Mouse (Mus musculus): ENCODE measurements around the gene Spag4. TPM values are rescaled to one million over a fixed set of nuclear protein-coding genes. Genes with fewer than 3 reads are reported as not detected.

The Spag4 gene
- 1 to 10 TPM; 3.9 to 4.5 TPM for total RNA-seq (2021)

DNA sequence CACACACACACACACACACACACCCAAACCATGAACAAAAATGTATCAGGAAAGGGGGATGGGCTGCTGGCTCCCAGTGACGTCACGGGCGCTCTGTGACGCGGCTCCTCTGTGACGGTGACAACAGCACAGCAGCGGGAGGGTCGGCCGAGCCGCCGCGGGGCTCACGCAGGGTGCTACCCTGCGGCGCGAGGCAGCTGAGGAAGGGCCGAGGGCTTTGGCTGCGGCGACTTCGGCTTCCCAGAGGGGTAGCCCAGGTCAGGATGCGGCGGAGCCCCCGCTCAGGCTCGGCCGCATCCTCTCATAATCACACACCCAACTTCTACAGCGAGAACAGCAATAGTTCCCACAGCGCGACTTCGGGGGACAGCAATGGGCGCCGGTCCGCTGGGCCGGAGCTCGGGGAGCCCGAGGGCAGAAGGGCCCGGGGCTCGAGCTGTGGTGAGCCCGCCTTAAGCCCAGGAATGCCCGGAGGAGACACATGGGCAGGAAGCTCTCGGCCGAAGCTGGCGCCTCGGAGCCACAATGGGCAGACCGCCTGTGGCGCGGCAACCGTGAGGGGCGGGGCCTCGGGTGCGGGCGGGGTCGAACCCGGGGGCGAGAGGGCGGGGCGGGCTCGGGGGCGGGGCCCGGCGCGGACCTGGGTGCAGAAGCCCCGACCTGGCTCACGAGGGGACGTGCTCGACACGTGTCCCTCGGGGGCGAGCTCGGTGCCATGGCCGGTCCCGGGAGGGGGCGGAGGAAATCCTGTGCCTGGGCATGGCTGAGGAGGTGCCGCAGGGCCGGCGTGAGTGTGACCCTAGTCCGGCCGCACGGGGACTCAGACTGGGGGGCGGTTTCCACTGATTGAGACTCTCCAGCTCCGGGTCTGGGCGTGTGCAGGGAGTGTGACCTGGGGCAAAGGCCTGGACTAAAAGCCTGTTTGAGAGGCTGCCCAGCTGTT lies at the start of gene Spag4:
Gene Spag4 (plus strand): TSS at position 77 of the 943 bp plus-strand sequence.
- DNase-seq (ENCODE audit: low spot score in 2 of 2): peak; percentile 61 to 64
- intact Hi-C loops (cut with DNase I): no loop called here

DNA sequence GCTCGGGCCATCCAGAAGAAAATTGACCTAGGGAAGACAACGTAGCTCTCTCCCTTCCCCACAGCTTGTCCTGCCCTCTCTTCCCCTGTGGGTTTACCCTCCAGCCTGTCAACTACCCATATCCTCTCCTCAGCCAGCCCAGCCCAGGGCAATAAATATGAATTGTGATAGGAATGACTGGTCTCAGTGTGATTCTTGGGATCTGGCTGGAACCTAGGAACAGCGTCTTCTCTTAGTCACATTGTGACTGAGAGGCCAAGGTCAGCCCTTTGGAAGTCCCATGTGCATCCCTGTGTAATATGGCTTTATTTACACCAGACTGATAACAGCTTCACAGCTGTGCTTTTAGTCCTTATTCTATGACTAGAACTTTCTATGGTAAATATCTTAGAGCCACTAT lies 46.9 kb upstream of the Spag4 start:
- DNase-seq (ENCODE audit: low spot score in 2 of 2): no peak
- intact Hi-C loops (cut with DNase I): no loop called here

DNA sequence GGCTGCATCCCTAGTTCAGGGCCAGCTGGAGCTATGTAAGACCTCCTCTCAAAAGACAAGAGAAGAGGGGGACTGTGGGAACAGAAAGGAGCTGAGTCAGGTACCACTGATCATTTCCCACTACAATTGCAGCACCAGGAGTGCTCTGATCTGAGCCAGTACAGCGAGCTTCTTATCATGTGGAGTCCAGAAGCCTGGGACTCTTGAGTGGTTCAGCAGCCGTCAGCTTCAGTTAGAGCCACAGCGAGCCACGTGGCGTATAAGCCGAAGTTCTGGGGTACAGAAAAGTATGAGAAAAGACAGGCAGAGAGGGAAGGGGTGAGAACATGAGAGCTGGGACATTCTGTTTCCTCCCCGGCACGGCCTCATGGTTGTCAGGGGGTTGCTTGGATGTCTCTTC lies 43.8 kb upstream of the Spag4 start:
- no peak for DNase-seq (ENCODE audit: low spot score in 2 of 2)
- intact Hi-C loops (cut with DNase I): no loop called here

DNA sequence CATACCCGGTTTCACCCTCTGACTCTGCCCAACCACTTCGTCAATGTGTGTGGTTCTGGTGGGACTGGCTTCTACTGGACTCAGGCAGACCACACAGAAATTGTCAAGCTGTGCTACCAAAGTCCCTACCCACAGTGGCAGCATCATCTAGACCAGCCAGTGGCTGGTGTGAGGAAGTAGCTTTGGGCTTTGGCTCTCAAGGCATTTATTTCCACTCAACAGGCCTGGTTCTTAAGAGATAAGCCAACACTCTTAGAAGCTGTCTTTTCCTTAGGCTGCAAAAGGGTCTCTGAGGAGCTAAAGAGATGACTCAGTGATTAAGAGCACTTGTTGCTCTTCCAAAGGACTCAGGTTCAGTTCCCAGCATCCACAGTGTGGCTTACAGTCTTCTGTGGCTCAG lies 43.2 kb upstream of the Spag4 start:
- intact Hi-C loops (cut with DNase I): no loop called here

DNA sequence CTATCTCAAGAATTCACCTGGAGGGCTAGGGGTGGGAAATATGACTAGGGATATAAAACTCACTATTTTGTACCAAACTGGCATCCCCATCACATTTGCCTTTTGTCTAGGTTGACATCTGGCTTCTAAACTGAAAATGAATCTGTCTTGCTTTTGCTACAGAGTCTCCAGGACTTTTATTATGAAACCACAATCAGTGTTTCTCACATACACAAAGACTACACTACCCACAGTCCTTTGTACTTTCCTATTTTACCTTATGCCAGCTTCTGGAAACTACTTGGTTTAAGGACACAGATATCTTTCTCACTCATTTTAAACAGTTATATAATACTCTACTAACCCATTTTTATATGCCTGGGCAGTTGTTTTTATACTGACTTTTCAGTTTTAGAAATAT lies 39.5 kb upstream of the Spag4 start:
- DNase-seq (ENCODE audit: low spot score in 2 of 2): no peak
- intact Hi-C loops (cut with DNase I): no loop called here

More for the DNA sequence above, 43.2 kb upstream of the Spag4 start:
- DNase-seq (ENCODE audit: low spot score in 2 of 2): no peak

DNA sequence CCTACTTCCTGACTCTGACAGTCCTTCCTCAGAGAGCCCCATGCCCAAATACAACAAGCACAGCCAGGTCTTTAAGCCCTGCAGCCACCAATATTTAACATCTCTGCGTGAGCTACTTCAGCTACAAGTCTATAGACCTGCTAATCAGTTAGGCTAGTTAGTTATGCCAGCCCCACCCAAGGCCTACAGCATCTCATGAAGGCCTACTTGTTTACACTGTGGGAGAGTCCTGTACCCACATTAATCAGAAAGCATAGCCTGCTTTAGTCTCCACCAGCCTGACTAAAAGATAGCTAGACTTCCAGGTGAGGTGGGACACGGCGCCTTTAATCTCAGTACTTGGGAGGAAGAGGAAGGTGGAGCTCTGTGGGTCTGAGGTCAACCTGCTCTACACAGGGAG lies 25.6 kb upstream of the Spag4 start:
- intact Hi-C loops (cut with DNase I): no loop called here

DNA sequence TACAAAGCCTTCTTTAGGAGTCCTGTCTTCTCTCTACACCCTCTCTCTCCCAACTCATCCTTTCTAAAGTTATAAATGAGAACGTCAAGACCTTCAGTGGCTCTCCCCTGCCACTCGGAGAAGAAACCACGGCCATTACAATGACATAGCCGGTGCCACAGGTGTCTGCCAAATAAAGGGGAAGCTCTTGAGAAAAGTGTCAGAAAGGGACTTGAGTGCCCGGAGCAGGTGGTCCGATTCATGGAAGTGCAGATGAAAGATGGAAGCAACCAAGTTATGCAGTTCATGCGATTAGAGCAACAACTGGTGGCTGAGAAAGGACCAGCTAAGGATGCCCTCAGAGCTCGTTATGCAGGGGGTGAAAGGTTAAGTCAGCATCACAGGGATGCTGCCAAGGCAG lies 22.1 kb upstream of the Spag4 start:
- DNase-seq (ENCODE audit: low spot score in 2 of 2): no peak
- intact Hi-C loops (cut with DNase I): no loop called here

More for the DNA sequence above, 25.6 kb upstream of the Spag4 start:
- DNase-seq (ENCODE audit: low spot score in 2 of 2): no peak

DNA sequence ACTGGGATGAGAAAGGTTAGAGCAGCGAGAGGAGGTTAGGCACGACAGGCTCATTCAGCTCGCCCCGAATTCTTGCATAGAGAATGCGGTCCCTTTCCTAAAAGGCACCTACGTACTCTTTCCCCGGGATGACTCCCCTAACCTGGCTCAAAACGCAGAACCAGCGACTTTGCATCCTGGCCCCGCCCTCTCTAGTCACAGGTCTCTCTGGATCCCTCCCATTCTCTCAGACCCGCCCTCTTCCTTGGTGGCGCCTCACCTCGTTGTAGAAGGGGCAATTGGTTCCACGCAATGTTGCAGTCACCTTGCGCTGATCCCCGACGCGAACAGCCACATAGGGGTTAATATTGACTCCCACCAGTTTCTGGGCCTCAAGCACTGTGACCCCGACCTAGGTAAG lies 17.0 kb upstream of the Spag4 start:
- no peak for DNase-seq (ENCODE audit: low spot score in 2 of 2)
- intact Hi-C loops (cut with DNase I): no loop called here

DNA sequence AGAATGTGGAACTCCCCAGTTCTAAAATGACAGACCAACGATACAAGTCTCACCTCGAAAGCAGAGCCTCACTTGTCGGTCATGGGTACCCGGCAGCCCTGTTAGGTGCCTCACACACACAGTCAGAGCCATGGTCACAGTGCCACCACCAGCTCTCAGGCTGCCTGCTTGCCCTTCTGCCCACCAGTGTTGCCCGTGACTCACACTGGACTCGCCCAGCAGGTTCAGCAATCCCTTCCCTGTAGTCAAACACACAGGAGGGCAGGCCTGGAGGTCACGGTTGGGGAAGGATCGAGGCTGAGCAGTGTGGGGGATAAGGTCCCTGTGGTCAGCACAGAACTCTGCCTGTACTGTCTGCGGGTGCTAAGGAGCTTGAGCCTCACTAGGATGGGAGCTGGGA lies 12.2 kb upstream of the Spag4 start, which contains the start of gene Fer1l4:
Gene Fer1l4 (minus strand): TSS at position 132 of the 400 bp plus-strand sequence.
- intact Hi-C loops (cut with DNase I): no loop called here
- no peak for DNase-seq (ENCODE audit: low spot score in 2 of 2)

DNA sequence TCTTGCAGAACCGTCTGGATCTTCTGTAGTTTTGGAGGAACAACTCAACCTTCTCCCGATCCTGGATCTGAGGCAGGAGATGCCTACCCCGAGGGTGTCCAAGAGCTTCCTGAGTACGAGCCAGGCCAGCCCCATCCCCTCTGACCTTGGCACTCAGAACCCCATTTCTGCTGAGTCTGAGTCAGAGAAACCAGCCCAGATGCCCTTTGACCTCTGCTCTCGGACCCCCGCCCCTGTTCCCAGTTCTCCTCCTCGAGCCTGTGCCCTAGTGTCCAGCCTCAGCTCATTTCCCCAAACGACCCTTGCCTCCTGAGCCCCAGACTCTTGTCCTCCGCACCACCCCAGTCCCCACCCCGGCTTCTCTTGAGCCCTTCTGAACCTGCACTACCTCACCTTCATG lies 1.2 kb downstream of the Spag4 start:
- intact Hi-C loops (cut with DNase I): no loop called here
- DNase-seq (ENCODE audit: low spot score in 2 of 2): no peak

DNA sequence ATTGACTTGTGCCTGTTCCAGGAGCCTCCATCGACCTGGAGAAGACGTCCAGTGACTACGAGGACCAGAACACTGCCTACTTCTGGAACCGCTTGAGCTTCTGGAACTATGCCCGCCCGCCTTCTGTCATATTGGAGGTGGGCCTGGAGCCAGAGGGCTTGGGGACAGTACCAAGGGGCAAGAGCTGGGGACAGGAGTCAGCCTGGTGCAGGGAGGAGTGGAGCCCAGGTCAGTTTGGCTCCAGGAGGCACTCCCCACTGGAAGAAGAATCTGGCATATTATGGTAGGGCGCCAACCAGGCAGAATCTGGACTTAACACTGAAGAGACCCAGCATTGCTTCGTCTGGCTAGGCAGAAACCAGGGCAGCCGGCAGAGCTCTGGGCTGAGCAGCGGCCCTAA lies 2.9 kb downstream of the Spag4 start:
- no peak for DNase-seq (ENCODE audit: low spot score in 2 of 2)

DNA sequence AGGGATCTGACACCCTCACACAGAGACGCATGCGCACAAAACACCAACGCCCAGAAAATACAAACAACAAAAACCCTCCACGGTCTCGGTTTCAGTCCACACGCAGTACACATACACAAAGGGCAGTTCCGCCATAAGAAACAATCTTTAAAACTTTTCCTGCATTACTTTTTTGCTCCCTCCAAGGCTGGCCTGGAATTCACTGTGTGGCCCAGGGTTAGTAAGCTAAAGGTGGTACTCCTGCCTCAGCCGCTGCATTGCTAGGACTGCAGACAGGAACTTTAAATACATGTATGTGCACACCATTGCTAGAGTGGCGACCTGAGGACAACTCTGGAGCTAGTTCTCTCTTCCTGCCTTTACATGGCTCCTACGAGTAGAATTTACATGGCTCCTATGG lies 6.3 kb downstream of the Spag4 start:
- intact Hi-C loops (cut with DNase I): no loop called here
- no peak for DNase-seq (ENCODE audit: low spot score in 2 of 2)

More for the DNA sequence above, 2.9 kb downstream of the Spag4 start:
- intact Hi-C loops (cut with DNase I): no loop called here

DNA sequence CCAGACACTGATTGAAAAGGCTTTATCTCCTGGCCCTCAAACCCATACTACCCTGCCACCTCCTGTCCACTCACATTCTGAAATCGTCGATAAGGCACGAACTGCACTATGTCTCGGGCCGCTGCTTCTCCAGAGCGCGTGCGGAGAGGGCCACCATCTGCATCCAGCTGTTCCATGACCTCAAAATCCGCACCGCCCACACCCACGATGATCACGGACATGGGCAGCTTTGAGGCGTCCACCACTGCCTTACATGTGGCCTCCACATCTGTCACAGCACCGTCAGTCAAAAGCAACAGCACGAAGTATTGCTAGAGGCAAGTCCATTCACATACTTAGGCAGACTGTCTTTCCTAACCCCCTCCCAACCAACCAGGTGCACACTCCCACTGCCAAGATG lies 8.8 kb downstream of the Spag4 start:
- intact Hi-C loops (cut with DNase I): no loop called here

DNA sequence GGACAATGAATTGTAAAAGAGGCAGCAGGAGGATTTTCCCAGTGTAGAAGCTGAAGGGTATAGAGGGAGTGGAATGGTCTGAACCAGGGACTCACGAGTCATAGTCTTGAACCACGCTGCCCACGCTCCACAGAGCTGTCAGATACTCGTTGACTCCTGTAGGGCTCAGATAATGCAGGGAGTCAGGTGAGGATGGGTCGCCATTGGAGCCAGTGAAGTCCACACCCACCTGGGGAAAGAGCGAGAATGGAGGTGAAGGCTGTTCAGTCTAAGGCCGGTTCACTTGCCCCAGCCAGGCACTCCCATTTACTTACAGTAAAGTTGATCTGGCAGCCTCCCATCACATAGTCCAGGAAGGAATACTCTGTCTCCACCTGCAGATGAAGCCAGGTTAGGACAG lies 12.5 kb downstream of the Spag4 start:
- intact Hi-C loops (cut with DNase I): no loop called here
- DNase-seq (ENCODE audit: low spot score in 2 of 2): no peak

More for the DNA sequence above, 8.8 kb downstream of the Spag4 start:
- DNase-seq (ENCODE audit: low spot score in 2 of 2): no peak

DNA sequence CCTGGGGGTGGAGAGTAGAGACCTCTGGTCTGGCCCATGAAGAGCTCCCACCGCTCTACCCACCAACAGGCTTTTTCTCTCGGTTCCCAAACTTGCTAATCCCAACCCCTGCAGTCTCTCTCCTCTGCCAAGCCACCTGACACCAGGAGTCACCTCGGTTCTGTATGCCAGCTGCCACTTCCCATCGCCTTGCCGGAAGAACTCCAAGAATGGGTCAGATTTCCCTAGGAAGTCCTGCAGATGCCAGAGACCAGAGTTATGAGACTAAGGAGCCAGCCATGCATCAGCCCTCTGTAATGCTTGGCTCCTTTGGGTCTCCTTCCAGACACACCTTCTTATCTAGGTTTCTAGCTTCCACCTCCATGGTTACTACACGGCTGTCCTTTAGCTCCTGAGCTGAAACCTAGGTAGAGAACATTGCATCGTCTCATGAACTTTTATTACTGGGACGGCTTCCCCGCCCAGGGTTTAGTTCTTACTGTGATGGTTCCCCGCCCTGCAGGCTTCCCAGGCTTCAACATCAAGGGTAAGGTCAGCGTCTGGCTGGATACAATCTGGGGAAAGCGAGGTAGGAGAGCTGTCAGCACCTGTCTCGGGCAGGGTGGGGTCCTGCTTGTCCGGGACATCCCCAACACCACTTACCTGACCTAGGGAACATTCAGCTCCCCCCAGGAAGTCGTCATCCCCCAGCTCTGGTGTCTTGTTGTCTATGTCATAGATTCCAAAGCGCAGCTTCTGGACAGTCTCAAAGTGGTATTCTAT lies 13.6 kb downstream of the Spag4 start:
- no peak for DNase-seq (ENCODE audit: low spot score in 2 of 2)
- intact Hi-C loops (cut with DNase I): no loop called here

DNA sequence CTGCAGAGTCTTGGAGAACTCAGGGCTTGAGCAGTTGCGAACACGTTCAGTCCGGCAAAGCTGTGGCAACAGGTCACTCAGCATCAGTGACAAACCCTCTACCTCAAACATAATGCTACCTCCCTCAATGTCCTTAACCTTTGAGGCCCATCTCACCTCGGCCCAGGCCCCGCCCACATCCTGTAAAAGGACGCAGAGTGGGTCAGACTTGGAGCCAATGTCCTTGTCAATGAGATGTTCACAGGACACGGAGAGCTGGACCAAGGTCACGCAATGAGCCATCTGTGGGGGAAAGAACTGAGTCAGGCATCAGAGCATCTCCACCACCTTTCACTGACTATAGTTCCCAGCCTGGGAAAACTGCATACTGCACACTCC lies 14.2 kb downstream of the Spag4 start:
- intact Hi-C loops (cut with DNase I): no loop called here
- no peak for DNase-seq (ENCODE audit: low spot score in 2 of 2)

DNA sequence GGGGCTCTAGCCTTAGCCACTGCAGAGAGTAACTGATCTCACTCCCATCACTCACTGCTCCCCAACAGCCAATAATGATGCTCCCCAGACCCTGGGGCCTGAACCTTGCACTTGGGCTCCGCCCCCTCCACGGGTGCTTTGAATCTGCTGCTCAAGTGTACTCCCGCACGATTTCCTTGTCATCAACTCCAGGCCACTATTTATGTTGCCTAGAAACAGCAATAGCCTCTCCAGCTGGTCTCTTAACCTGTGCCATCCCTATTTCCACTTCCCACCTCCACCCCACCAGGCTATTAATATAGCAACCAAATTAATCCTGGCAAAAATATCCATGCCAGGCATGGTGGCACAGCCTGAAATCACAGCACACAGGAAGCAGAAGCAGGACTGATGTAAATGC lies 14.7 kb downstream of the Spag4 start:
- intact Hi-C loops (cut with DNase I): no loop called here

DNA sequence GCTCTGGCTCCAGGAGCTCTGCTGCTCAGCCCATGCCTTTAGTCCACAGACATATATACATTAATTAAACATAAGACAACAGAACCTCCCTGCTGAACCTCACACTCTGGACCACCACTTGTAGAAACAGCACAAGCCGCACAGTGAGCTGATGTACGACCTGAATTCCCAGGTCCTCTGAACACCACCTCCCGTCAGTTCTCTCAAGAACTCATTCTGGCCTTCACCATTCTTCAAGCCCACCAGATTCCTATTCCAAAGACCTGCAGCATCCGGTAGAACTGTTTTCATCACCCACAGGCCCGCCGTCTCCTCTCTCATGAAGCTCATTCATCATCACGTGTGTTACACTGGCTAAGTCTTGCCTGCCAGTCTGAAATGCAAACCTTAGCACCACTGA lies 15.4 kb downstream of the Spag4 start:
- no peak for DNase-seq (ENCODE audit: low spot score in 2 of 2)
- intact Hi-C loops (cut with DNase I): no loop called here

More for the DNA sequence above, 14.7 kb downstream of the Spag4 start:
- DNase-seq (ENCODE audit: low spot score in 2 of 2): no peak

DNA sequence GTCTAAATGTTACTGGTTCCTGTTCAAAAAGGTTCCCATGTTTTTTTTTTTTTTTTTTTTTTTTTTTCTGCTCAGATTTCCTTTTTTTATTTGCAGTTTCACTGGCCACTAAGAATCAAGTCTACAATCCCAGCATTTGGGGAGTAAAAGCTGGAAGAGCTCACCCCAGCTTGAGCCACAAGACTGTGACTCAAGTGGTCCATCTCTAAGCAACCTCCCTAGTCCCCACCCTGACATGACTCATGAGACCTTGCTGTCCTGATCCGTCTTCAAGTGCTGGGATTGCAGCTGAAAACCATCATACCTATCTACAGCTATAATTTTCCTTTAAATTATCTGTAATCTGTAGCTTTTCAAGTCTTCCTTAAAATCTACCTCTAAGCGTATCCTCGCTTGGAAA lies 19.6 kb downstream of the Spag4 start:
- DNase-seq (ENCODE audit: low spot score in 2 of 2): no peak
- intact Hi-C loops (cut with DNase I): no loop called here

DNA sequence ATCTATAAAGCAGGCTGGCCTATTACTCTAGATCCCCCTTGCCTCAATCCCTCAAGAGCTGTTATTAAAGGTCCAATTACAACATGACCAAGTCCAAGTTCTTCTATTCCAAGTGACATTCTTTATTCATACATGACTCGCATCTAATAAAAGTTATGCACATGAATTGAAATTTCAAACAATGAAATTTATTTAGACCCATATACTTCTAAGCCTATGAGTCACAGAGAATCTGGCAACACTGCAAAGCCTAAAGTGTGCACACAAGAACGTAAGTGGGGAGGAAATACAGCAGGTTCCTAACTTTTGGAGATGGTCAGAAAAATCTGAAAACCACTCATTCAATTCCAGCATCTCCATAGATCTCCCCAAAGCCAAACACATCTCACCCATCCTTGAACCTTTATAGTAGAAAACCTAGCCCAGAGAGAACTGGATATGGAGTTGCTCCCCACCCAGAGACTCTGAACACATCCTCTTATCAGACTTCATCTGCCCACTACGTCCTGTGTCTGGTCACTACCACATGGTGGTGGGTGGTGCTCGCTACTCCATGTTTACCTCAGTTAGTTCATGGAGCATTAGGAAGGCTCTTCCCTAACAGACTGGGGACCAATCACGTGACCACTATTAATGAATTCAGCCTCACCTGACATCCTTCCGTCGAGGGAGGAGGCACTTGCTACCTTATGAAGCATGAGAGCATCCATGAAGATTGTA lies 22.6 kb downstream of the Spag4 start:
- intact Hi-C loops (cut with DNase I): no loop called here

More for the DNA sequence above, 22.6 kb downstream of the Spag4 start:
- no peak for DNase-seq (ENCODE audit: low spot score in 2 of 2)
